ENCODE assay signal across 24 mouse cellular contexts in genomic region chr13:114924785-114925184, GRCm38 (mm10). TPM values are rescaled to one million over a fixed set of nuclear protein-coding genes. Genes with fewer than 3 reads are reported as not detected.
DNase-seq lines count a peak whose midpoint lies in the region; ATAC-seq lines count a peak whose summit lies in the region.
"Had no signal": no experiment of that assay in that cellular context is flagged by ENCODE, and none has a peak within 500 bp of the region (broad histone marks: within the 10 kb centered on the region; RNA-seq: fewer than 3 reads in every experiment).

No protein-coding gene starts in this region.

- 63% methylated on average over 1 of the region's 1 CpGs for WGBS in heart, embryonic 10.5 days
- 88% methylated on average over 1 of the region's 1 CpGs for WGBS in midbrain, embryonic 10.5 days
- 60% methylated on average over 1 of the region's 1 CpGs for WGBS in midbrain, embryonic 11.5 days

- no peaks in the 10 kb centered on the region for H3K36me3 ChIP-seq in heart, embryonic 10.5 days
- no peaks in the 10 kb centered on the region for H3K36me3 ChIP-seq in midbrain, embryonic 10.5 days
- no peaks in the 10 kb centered on the region for H3K36me3 ChIP-seq in midbrain, embryonic 11.5 days (ENCODE audit: control insufficient read depth, insufficient read depth, low read length)
- H3K36me3 ChIP-seq: embryonic facial prominence, embryonic 12.5 days; embryonic facial prominence, embryonic 15.5 days had no signal

- DNase-seq in heart, adult 11 months: peak; percentile 8
- DNase-seq in heart, embryonic 10.5 days (ENCODE audit: low spot score): no peak
- DNase-seq in midbrain, embryonic 10.5 days (ENCODE audit: low spot score): no peak
- DNase-seq in midbrain, embryonic 11.5 days (ENCODE audit: low spot score, missing footprints): no peak
- no peak for DNase-seq in spleen, adult 18-20 months
- DNase-seq: adrenal gland, adult 8-10 months; adrenal gland, postnatal 25 days; cerebellum, adult 11-12 months; cerebellum, adult 8-10 months; cerebellum, postnatal 10 days; cerebellum, postnatal 36 days; forebrain, postnatal 0 days; gastrocnemius, adult 2 months; gastrocnemius, postnatal 14 days; heart, adult 2 months had no signal

- ATAC-seq in midbrain, embryonic 11.5 days (ENCODE audit: low FRiP score): no peak
- ATAC-seq in megakaryocyte progenitor cell, adult 5-6 weeks (replicated peaks; ENCODE audit: poor library complexity): peak; percentile 96
- ATAC-seq: activated CD4-positive, CD25-positive, alpha-beta regulatory T cell, adult 4 months; forebrain, embryonic 14.5 days; forebrain, postnatal 0 days; hindbrain, postnatal 0 days; inflammation-experienced regulatory T-cells, adult 6 months had no signal

- no peaks in the 10 kb centered on the region for H3K27me3 ChIP-seq in heart, embryonic 10.5 days (ENCODE audit: insufficient read depth, poor library complexity, severe bottlenecking)
- H3K27me3 ChIP-seq in midbrain, embryonic 10.5 days (ENCODE audit: low read depth, poor library complexity, severe bottlenecking): peaks cover 77% of the 10 kb centered on the region
- peaks cover 25% of the 10 kb centered on the region for H3K27me3 ChIP-seq in midbrain, embryonic 11.5 days (ENCODE audit: control insufficient read depth, insufficient read depth, low read length)
- H3K27me3 ChIP-seq: embryonic facial prominence, embryonic 12.5 days; embryonic facial prominence, embryonic 15.5 days had no signal

- no peak overlapping the region for H3K27ac ChIP-seq in heart, embryonic 10.5 days
- H3K27ac ChIP-seq in midbrain, embryonic 10.5 days (replicated peaks): 0 out of 2 replicates have a peak overlapping the region, but pooled peaks have one; percentile 23
- no peak overlapping the region for H3K27ac ChIP-seq in midbrain, embryonic 11.5 days (ENCODE audit: low read depth, low read length)
- H3K27ac ChIP-seq: embryonic facial prominence, embryonic 12.5 days; embryonic facial prominence, embryonic 15.5 days; gastrocnemius, adult 2 months; heart, adult 2 months; hindbrain, embryonic 14.5 days; hindbrain, postnatal 0 days had no signal

- H3K9ac ChIP-seq in midbrain, embryonic 11.5 days (ENCODE audit: low read length): no peak overlapping the region
- H3K9ac ChIP-seq: embryonic facial prominence, embryonic 12.5 days; embryonic facial prominence, embryonic 15.5 days; forebrain, postnatal 0 days; hindbrain, embryonic 14.5 days had no signal

- no peak overlapping the region for H3K4me2 ChIP-seq in midbrain, embryonic 11.5 days
- H3K4me2 ChIP-seq: embryonic facial prominence, embryonic 12.5 days; embryonic facial prominence, embryonic 15.5 days; heart, embryonic 11.5 days; hindbrain, embryonic 14.5 days had no signal

- no peaks in the 10 kb centered on the region for H3K9me3 ChIP-seq in heart, embryonic 10.5 days
- no peaks in the 10 kb centered on the region for H3K9me3 ChIP-seq in midbrain, embryonic 10.5 days (replicated peaks)
- H3K9me3 ChIP-seq in midbrain, embryonic 11.5 days (ENCODE audit: control insufficient read depth, low read length): peaks cover 4% of the 10 kb centered on the region; the same call in 1 of the 2 replicates
- H3K9me3 ChIP-seq: embryonic facial prominence, embryonic 12.5 days; embryonic facial prominence, embryonic 15.5 days had no signal

- H3K4me3 ChIP-seq in heart, embryonic 10.5 days: no peak overlapping the region
- no peak overlapping the region for H3K4me3 ChIP-seq in midbrain, embryonic 10.5 days
- no peak overlapping the region for H3K4me3 ChIP-seq in midbrain, embryonic 11.5 days (ENCODE audit: low read depth, low read length)
- H3K4me3 ChIP-seq: embryonic facial prominence, embryonic 12.5 days; embryonic facial prominence, embryonic 15.5 days; gastrocnemius, adult 2 months; heart, adult 2 months had no signal

- H3K4me1 ChIP-seq in heart, embryonic 10.5 days: 0 out of 2 replicates have a peak, but pooled peaks cover 6% of the 10 kb centered on the region
- H3K4me1 ChIP-seq in midbrain, embryonic 10.5 days: peaks cover 23% of the 10 kb centered on the region
- peaks cover 11% of the 10 kb centered on the region for H3K4me1 ChIP-seq in midbrain, embryonic 11.5 days (ENCODE audit: control insufficient read depth, insufficient read depth, low read length)
- H3K4me1 ChIP-seq: embryonic facial prominence, embryonic 12.5 days; embryonic facial prominence, embryonic 15.5 days had no signal

RNA-seq across cellular contexts. Expression of gene Itga2, which starts 7.1 kb away (rescaled TPM):
- polyA plus RNA-seq in heart, embryonic 10.5 days (2016; fragmentation: Nextera tagmentation; extraction: Ambion mirVana): 1.2 and 1.4 TPM in 2 replicates
- 1.6 and 1.7 TPM in 2 replicates for polyA plus RNA-seq in midbrain, embryonic 10.5 days (2016; fragmentation: Nextera tagmentation; extraction: Ambion mirVana)
- 0.86 and 1.0 TPM in 2 replicates for polyA plus RNA-seq in midbrain, embryonic 11.5 days (2014; fragmentation: Nextera tagmentation; extraction: Ambion mirVana)
- total RNA-seq in megakaryocyte progenitor cell, adult 5-6 weeks (2015): 0.32 and 0.37 TPM in 2 replicates
- total RNA-seq in megakaryocyte progenitor cell, adult 5-6 weeks (2017): 0.04 and 0.47 TPM in 2 replicates
